Mouse (Mus musculus) hindlimb bud, embryonic 11.5 days (tissue): ENCODE measurements around the gene Capn11.
A peak's percentile ranks its signal among the peaks of the same experiment; 100 is the strongest.

Source experiments
- DNase-seq: peaks from one replicate; pipeline ENCODE4 v3.0.0-alpha.2; 2012; ENCODE audit warnings: low read depth, low spot score; ENCODE audit errors: extremely low spot score

Capn11 gene

DNA sequence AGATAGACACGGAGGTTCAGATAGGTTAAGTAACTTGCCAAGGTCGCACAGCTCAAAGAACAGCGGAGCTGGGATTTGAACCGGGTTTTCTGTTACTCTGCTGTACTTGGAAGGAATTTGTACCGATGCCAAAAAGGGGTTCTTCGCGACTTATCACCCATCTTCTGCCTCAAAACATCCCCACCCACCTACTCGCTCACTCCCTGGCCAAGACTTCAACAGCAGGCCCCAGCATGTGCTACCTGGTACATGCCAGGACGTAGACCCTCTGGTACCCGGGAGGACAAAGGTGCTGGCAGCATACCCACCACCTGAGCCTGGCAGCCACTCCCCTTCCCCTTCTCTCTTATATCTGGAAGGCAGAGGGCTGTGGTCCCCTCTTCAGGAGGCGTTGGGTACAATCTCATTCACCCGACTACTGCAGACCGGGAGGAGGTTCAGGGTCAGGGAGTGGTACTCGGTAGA lies 25.6 kb upstream of the Capn11 start:
- no peak for DNase-seq

DNA sequence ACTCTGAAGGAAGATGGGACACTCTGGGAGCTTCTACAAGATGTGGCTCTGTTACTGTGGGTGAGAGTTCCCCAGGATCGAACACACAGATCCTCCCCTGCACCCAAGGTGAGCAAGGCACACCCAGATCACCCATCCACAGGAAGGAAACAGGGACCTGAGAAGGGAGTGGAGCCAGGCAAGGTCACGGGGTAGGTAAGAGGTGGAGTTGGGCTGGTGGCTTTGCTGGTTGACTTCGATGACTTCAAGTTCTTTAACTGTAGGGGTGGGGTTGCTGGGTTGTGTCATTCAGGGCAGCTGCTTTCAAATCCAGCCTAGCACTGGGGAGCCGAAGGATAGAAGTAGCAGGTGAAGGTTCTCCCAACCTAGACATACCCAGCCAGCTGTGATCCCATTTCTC lies 23.7 kb upstream of the Capn11 start:
- DNase-seq = no peak

- DNase-seq = no peak
These were observed 22.5 kb upstream of the Capn11 start for GRCm38 (mm10) chr17:45681588-45681987.

GRCm38 (mm10) chr17:45680391-45680980 lies 21.4 kb upstream of the Capn11 start:
- DNase-seq = no peak

- peak; percentile 47 for DNase-seq
These were observed 19.0 kb upstream of the Capn11 start for GRCm38 (mm10) chr17:45678106-45678505.

- no peak for DNase-seq
These were observed 13.5 kb upstream of the Capn11 start for GRCm38 (mm10) chr17:45672598-45672997.

DNA sequence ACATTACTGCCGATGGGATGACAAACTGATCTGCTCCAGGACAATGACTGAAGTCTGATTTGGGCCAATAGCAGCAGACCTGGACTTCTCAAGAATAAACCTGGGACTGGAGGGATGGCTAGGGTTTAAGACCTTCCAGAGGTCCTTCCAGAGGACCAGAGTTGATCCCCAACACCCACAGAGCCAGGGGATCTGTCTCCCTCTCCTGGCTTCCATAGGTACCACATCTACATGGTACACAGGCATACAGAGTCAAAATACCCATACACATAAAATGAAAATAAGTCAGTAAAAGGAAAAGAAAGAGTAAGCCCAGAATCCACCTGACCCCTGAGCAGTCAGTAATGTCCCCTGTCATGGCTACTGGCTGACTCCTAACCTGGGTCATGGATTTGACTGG lies 12.7 kb upstream of the Capn11 start:
- no peak for DNase-seq

GRCm38 (mm10) chr17:45667986-45668385 lies 8.9 kb upstream of the Capn11 start:
- DNase-seq = no peak

GRCm38 (mm10) chr17:45667481-45667880 lies 8.4 kb upstream of the Capn11 start:
- no peak for DNase-seq

GRCm38 (mm10) chr17:45666091-45666490 lies 7.0 kb upstream of the Capn11 start:
- DNase-seq = no peak

DNA sequence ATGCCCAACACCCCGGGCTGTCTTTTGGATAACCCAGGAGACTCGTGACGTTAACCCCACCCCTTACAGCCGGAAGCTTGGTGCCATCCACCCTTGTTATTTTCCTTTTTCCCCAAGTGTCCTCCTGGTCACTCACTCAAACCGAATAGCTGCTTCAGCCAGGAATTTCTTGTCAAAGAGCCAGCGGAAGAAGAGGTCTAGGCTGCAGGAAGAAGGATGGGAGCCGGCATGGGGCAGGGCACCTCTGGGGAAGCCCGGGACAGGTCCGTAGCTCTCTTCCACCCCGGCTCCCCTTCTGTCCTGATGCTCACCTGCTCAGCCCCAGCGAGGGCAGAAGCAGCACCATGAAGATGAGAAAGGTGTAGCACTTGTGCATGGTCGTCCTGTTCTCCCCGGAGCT lies 5.5 kb upstream of the Capn11 start:
- no peak for DNase-seq

GRCm38 (mm10) chr17:45663106-45663919 lies 4.2 kb upstream of the Capn11 start:
- peak; percentile 49 for DNase-seq

DNA sequence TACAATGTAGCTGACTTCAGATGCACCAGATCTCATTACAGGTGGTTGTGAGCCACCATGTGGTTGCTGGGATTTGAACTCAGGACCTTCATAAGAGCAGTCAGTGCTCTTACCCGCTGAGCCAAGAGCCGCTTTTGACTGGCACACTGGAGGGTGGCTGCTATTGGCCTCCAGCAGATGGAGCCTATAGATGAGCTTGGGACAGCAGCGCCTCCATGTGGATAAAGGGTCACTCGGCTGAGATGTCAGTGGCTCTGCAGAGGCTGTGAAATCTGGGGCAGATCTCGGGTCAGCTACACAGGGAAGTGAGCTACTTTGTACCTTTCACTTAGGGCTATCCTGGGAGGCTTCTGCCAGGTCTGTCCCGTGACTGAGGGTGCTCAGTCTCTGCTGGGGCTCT lies 3.3 kb downstream of the Capn11 start:
- DNase-seq = no peak

DNA sequence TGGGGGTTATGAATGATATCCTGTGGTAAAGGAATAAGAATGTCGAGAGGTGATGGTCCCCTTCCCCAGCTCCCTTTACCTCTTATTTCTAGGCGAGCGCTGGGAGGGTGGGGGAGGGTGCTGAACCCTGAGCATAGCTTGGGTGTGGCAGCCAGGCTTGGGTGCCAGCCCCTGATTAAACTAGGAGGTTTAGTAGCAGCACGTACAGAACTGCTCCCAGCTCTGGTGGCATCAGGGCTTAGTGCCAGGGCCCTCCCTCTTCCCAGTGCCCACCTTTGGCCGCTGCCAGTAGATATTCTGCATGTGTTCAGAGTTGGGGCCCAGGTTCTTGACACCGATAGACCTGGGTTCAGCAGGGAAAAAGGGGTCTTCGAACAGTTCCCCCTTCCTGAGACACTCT lies 5.9 kb downstream of the Capn11 start:
- no peak for DNase-seq

- DNase-seq = no peak
These were observed 14.9 kb downstream of the Capn11 start for GRCm38 (mm10) chr17:45644185-45644584.

GRCm38 (mm10) chr17:45642701-45643100 lies 16.4 kb downstream of the Capn11 start:
- DNase-seq = no peak

GRCm38 (mm10) chr17:45641981-45642380 lies 17.1 kb downstream of the Capn11 start:
- no peak for DNase-seq

DNA sequence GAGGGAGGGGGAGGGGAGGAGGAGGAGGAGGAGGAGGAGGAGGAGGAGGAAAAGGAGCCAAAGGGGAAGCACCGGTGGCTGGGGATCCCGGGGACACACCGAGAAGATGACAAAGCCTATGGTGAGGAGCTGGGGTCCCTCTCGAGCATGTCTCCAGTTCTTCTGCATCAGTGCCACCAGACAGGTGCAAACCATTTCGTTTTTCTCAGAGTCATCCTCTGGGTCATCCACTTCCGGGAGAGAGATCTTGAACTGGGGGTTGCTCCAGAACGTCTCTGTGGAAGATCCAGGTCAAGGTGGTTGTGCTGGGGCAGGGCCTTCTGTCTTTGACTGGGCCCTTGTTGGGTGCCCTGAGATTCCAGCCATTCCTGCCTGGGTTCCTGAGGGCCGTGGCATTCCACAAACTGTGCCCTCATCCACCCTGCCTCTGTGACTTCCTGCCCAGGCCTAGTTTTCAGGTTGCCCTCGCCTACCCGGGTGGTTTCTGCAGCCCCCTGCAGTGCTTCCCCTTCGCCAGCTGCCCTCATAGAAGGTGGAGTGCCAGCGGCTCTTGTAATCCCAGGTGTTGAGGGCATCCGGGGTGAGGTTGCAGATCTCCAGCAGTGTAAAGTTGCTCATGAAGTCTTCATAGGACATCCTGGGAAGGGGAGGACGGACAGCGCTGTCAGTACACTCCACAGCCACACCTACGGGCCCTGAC lies 20.4 kb downstream of the Capn11 start:
- no peak for DNase-seq

DNA sequence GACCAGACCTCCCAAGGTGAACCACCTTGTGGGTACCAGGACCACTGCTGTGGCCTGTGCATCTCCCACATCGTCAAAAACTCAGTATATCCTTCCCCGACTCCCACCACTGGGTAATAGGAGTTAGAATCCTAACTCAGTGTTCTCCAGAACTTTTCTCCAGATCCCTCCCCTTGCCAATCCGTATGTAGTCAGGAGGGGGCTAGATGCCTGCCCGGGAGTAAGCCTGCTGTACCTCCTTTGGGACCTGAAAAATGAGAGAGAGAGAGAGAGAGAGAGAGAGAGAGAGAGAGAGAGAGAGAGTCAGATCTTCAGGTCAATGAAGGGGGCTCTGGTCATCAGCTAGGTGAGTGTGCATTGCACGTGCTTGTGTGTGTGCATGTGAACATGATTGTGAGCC lies 25.1 kb downstream of the Capn11 start:
- no peak for DNase-seq

- DNase-seq = no peak
These were observed 27.2 kb downstream of the Capn11 start for GRCm38 (mm10) chr17:45631940-45632339.

DNA sequence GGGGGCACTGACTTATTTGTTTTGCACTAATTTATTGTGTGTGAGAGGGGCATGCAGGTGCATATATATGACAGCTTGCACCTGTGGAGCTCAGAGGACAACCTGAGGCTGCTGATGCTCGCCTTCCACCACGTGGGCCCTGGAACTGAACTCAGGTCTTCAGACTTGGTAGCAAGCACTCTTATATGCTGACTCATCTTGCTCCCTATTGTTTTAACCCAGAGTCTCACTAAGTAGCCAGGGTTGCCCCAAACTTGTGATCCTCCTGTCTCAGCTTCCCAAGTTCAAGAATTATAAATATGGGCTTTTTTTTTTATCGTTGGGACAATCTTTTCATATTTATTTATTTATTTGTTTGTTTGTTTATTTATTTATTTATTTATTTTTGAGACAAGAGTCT lies 28.1 kb downstream of the Capn11 start:
- DNase-seq = no peak
